Mouse (Mus musculus): Measurements from ENCODE around the gene Serpina7.

Gene Serpina7

DNA sequence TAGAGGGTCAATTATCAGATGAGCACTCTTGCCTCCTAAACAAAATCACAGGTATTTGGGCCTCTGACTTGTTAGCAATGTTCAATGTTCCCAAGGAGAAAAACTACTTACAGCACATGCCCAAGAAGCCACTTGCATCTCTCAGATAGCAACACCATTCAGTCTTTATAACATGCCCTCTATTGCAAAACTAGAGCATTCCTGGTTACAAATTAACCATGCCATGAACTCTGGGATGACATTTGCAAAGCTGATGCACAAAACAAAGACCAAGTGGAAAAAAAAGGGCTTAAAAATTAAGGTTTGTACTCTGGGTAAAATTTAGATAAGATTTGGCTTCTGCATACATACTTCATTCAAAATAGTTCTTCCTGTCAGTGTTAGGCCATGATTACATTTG is at the start of gene Serpina7:
Serpina7 (minus strand) TSS at position 160 of the 400 bp plus-strand sequence.
- DNase-seq (ENCODE audit: low spot score), result no peak

DNA sequence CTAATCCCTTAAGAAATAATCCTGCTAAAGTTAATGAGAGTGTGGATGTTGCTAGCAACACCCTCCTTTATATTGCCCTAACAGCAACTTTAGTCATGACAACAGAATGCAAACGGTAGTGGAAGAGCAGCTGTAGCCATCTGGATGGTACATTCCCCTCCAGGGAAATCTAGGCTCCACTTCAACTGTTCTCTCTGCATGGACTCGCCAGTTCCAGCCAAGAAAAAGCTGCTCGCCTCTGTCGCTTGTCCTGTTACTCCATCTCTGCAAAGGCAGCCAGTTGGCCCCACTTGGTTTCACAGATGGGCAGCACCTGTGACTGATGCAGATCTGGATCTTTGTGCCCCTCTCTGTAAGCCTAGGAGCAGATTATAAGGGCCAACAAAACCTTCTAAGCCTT is 49.0 kb upstream of the Serpina7 start:
- DNase-seq (ENCODE audit: low spot score), result no peak

DNA sequence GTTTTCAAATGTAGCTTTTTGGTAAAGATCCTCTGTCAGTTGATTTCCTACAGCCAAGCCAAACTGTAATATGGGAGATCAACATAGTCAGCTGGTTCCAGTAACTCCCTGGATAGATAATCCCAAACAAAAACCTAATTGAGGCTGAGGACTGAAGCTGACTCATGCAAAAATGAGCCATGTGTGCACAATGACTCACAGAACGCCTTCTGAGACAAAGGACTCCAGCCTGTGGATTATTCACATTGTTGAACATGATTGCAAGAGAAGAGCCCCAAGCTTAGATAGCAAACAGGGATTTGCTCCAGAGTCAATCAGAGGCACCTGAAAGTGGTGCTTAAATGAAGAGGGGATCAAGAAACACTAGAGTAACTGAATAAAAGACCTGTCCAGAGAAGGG is 12.2 kb upstream of the Serpina7 start:
- DNase-seq (ENCODE audit: low spot score), result no peak

DNA sequence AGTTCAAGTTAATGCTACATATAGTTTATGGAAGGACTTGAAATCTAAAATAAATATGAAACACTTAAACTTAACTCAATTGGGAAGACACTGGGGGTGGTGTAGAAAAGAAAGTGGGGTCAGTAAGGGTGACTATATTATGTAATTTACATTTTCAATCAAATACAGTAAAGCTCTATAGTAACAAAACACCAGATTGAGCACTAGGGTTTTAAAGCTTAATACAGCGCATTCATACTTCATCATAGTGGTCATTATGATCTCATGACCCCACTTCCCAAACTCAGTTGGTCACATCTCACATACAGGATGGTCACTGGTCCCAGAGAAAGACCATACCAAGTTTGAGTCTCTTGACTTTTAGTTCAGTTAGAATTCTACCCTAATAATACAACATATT is 907 bp upstream of the Serpina7 start, which contains the start of gene 4930513O06Rik:
4930513O06Rik (plus strand) TSS at position 301 of the 400 bp plus-strand sequence.
- no peak for DNase-seq (ENCODE audit: low spot score)

DNA sequence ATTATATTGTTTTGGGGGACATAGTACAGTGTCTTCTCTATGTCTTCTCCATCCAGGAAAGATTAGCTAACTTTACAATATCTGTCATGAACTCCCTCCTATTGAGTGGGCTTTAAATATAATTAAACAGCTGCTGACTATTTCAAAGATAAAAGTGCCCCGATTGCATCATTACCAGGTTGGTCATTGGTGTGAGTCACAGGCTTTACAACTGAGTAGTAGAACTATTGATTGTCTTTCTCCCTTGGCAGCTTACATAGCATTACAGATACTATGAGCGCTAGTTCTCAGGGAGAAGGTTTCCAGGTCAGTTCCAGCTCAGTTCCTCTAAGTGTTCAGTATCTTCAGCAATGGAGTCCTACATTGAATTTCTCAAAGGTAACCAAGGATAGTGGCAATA is 6.5 kb downstream of the Serpina7 start:
- DNase-seq (ENCODE audit: low spot score), result no peak

DNA sequence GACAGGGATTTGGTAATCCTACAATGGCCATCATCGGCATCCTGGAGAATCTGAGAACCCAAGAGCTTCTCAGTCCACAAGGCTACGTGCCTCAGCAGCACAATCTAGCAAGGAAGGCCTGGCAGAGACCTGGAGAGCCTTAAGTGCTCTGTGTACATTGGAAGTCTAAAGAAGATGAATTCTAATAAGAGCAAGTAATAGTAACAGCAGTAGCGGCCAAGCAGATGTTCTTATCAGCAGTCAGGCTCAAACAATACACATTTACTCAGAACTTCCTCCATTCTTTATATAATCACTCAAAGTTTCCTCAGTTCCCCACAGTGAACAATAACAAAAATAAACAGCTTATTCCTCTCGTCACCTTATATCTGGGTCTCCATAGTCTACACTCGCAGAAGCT is 21.0 kb downstream of the Serpina7 start:
- DNase-seq (ENCODE audit: low spot score), result no peak

DNA sequence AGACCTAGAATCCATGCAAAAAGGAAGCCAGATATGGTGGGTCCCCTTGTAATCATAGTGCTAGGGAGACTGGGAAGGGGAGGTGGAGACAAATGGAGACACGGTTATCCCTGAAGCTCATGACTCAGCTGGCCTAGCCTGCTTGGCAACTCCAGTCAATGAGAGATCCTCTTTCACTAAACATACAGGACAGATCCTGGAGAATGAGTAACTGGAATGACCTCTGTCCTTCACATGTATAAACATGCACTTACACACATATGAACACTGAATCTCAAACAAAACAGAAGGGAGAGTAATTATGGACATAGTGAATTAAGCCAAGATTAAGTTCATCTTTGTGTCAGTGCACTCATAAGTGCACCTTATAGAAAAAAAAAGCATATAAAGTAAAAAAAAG is 31.9 kb downstream of the Serpina7 start:
- no peak for DNase-seq (ENCODE audit: low spot score)

DNA sequence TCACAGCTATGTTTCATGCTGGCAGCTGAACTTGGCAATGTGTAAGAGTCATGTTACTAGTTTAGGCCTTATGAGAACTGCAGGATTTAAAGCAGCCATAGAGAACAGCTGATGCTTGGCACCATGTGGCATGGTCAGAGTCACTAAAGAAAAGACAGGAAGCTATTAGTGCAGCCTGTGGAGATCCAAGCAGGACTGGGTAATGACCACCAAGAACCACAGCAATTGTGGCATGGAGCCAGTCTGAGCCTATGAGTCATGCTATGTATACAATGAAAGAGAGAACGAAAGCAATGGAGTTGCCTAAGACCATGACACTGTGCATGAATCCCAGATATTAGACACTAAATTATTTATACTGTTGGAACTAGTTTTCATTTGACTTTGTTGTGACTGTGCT is 33.1 kb downstream of the Serpina7 start:
- DNase-seq (ENCODE audit: low spot score), result no peak

DNA sequence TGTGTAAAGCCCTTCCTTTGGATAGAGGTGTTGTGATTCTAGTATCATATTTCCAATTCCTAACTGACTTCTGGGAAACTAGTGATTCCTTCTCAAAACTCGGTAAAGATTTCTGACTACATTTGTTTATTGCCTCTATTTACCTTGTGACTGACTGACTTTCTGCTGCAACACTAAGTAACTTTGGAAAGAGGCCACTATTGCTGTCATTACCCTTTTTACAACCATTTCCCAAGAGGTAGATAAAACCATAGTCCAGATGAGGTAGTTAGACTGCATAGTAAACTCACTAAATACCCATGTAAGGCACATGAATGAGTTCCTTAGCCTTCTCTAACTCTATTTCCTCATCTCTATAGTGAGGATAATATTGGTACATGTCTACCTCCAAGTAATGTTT is 43.9 kb downstream of the Serpina7 start:
- no peak for DNase-seq (ENCODE audit: low spot score)

DNA sequence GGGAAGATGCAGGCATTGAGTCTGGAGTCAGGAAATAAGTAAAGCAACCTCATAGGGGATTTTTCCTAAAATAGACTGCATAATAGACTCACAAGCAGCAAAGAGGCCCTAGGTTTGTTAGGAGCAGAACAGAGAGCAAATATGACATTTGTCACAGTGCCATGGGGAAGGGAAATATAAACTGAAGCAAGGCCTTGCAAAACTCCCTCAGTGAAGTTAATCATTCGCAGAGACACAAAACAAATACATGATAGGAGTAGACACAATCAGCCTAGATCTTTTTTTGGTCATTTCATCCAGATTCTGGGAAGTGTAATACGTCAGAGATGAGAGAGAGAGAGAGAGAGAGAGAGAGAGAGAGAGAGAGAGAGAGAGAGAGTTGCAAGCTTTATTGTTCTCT is 45.7 kb downstream of the Serpina7 start:
- DNase-seq (ENCODE audit: low spot score), result no peak

DNA sequence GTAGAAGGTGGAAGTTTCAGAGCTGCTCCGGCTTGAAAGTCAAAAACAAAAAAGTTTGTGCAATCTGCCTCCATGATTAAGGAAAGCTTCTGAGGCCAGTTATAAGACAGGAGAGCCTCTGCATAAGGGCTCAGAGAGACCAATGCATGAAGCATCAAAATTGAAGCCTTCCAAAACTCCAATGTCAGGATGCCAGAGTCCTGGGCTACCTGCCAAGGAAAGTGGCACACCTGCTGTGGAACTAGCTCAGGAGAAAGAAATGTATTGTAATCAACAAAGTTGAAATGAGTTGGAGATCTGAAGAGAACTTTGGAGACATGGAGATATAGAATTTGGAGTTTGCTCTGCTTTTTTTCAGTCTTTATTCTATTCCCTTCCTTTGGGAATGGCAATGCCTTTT is 47.4 kb downstream of the Serpina7 start:
- DNase-seq (ENCODE audit: low spot score), result no peak

Data from T-cell, adult 2 months (primary cell).